Mouse (Mus musculus): ENCODE data around the gene Cyp27a1. TPM values are rescaled to one million over a fixed set of nuclear protein-coding genes. Genes with fewer than 3 reads are reported as not detected.

The Cyp27a1 gene
- polyA plus RNA-seq, 1 experiment from 2014 or later = 1.2 TPM

DNA sequence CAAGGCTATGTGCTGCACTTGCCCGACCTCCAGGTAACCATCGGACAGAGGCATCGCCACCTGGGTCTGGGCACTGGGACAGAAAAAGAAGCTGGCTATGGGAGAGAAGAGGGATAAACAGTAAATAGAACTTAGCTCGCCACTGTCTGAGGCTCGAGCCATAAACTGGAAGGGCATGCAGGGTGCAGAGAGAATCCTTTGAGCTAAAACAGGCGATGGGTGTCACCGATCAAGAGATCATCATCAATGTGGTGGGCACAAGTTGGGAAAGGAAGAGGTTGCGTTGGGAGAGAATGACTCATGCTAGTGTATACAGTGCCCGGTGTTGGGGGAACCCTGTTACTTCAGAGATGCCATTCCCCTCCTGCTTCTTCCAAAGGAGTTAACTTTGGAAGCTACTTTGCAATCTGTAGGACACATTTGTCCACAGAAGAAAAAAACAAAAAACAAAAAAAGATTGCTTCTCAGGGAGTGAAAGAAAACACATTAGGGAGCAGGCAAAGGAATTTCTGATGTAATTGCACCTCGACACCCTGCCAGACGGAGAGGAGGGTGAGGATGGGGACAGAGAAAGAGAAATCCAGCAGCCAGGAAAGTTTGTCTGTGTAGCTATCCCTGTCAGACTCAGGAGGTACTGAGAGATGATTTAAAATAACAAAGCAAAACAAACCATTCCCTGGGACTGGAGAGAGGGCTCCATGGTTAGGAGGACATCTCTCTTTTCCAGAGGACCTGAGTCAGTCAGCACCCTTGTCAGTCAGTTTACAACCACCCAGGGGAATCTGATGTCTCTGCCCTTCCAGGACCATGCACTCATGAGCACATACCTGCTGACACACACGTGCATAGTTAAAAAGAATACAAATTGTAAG lies 721 bp downstream of the Cyp27a1 start:
- peak overlapping the region; percentile 75 for H3K4me2 ChIP-seq (ENCODE audit: low read depth, low read length)
- peak overlapping the region; percentile 49 for H3K9ac ChIP-seq (replicated peaks; ENCODE audit: low read depth, low read length)
- WGBS = 22% methylated on average over 12 of the region's 12 CpGs
- H3K27ac ChIP-seq (ENCODE audit: low read depth, low read length) = no peak overlapping the region
- H3K4me1 ChIP-seq (ENCODE audit: control insufficient read depth, insufficient read depth, low read length) = peaks cover 7% of the 10 kb centered on the region; the same call in 1 of the 2 replicates
- ATAC-seq (ENCODE audit: low read depth) = no peak
- no peaks in the 10 kb centered on the region for H3K36me3 ChIP-seq (ENCODE audit: control insufficient read depth, insufficient read depth, low read length)
- no peaks in the 10 kb centered on the region for H3K27me3 ChIP-seq (ENCODE audit: control insufficient read depth, insufficient read depth, low read length)
- H3K9me3 ChIP-seq (ENCODE audit: control insufficient read depth, low read length) = no peaks in the 10 kb centered on the region
- peak overlapping the region; percentile 35 for H3K4me3 ChIP-seq (ENCODE audit: low read depth, low read length)

DNA sequence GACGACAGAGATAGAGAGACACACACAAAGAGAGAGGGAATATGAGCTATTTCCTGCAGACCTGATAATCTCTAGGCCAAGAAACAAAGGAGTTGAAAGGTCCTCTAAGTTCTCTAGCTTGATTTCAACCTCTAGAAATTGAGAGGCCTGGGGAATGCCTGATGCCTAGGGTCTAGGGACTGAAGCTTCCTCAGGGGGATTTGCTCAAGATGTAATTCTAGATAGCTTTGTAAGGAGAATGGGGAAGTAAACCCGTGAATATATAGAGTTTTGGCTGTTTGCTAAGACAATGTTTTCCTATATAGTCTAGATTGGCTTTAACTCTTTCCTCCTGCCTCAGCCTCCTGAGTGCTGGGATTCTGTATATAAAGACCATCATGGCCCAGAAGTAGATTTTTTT lies 1.6 kb downstream of the Cyp27a1 start:
- Histone ChIP-seq H3K9ac (replicated peaks; ENCODE audit: low read depth, low read length) (no peak overlapping the region), H3K9me3 (ENCODE audit: control insufficient read depth, low read length) (no peaks in the 10 kb centered on the region), H3K27ac (ENCODE audit: low read depth, low read length) (no peak overlapping the region), H3K36me3 (ENCODE audit: control insufficient read depth, insufficient read depth, low read length) (no peaks in the 10 kb centered on the region), H3K4me3 (ENCODE audit: low read depth, low read length) (no peak overlapping the region), H3K4me1 (ENCODE audit: control insufficient read depth, insufficient read depth, low read length) (peaks cover 7% of the 10 kb centered on the region; the same call in 1 of the 2 replicates), H3K27me3 (ENCODE audit: control insufficient read depth, insufficient read depth, low read length) (no peaks in the 10 kb centered on the region), H3K4me2 (ENCODE audit: low read depth, low read length) (no peak overlapping the region)
- ATAC-seq (ENCODE audit: low read depth) = no peak
- WGBS = 63% methylated on average over 2 of the region's 2 CpGs

DNA sequence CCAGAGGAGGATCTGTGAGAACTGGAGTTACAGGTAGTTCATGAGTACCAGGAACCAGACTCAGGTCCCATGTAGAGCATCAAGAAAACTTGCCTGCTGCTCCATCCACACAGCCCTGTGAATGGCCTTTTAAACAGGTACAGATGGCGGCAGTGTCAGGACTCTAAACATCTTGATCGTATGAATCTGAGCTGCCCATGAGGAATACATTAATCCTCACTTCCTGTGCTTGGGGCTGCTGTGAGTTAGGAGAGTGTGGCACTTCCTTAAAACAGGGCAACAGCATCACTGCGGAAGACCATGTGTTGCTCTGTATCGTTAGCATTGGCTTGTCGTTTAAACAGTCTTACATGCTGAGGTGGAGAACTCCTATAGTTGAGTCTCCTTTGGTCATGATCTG lies 2.1 kb downstream of the Cyp27a1 start:
- H3K9ac ChIP-seq (replicated peaks; ENCODE audit: low read depth, low read length) = no peak overlapping the region
- no peak overlapping the region for H3K4me3 ChIP-seq (ENCODE audit: low read depth, low read length)
- H3K27ac ChIP-seq (ENCODE audit: low read depth, low read length) = no peak overlapping the region
- H3K27me3 ChIP-seq (ENCODE audit: control insufficient read depth, insufficient read depth, low read length) = no peaks in the 10 kb centered on the region
- H3K4me1 ChIP-seq (ENCODE audit: control insufficient read depth, insufficient read depth, low read length) = peaks cover 7% of the 10 kb centered on the region; the same call in 1 of the 2 replicates
- WGBS = 79% methylated on average over 5 of the region's 5 CpGs
- H3K36me3 ChIP-seq (ENCODE audit: control insufficient read depth, insufficient read depth, low read length) = no peaks in the 10 kb centered on the region
- H3K4me2 ChIP-seq (ENCODE audit: low read depth, low read length) = no peak overlapping the region
- H3K9me3 ChIP-seq (ENCODE audit: control insufficient read depth, low read length) = no peaks in the 10 kb centered on the region
- ATAC-seq (ENCODE audit: low read depth) = no peak

DNA sequence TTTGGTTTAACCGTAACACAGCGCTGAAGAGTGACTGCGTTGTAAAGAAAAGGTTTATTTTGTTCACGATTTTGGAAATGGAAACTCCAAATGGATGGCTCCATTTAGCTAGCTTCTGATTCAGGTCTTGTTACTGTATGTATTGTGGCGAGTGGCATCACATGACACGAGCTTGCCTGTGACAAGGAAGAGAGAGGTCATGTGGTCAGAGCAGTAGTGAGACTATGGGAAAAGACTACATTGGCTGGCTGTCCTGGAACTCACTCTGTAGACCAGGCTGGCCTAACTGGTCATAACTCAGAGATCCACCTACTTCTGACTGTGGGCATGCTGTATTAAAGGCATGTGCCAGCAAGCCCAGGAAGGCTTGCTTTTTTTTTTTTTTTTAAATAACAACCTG lies 2.5 kb downstream of the Cyp27a1 start:
- no peak for ATAC-seq (ENCODE audit: low read depth)
- 89% methylated on average over 6 of the region's 6 CpGs for WGBS
- Histone ChIP-seq H3K27me3 (ENCODE audit: control insufficient read depth, insufficient read depth, low read length) (no peaks in the 10 kb centered on the region), H3K4me3 (ENCODE audit: low read depth, low read length) (no peak overlapping the region), H3K4me1 (ENCODE audit: control insufficient read depth, insufficient read depth, low read length) (peaks cover 7% of the 10 kb centered on the region; the same call in 1 of the 2 replicates), H3K27ac (ENCODE audit: low read depth, low read length) (no peak overlapping the region), H3K4me2 (ENCODE audit: low read depth, low read length) (no peak overlapping the region), H3K36me3 (ENCODE audit: control insufficient read depth, insufficient read depth, low read length) (no peaks in the 10 kb centered on the region), H3K9ac (replicated peaks; ENCODE audit: low read depth, low read length) (no peak overlapping the region), H3K9me3 (ENCODE audit: control insufficient read depth, low read length) (no peaks in the 10 kb centered on the region)

DNA sequence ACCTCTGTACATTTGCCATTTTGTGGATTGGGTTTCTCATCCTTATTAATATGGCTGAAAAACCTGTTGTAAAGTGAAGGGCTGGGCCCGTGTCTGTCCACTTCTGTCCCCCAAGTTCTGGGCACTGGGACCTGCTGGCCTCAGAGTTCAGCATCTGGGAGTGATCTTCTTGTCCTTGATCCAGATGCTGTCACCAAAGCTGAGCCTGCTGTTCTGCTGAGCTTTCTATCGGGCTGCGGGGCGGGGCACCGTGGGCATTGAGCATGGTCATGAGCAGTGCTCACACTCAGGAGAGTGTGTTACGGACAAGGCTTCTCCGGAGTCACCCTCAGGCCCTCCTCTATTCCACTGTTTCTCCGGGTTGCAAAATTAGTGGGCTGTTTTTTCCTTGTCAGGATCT lies 4.7 kb downstream of the Cyp27a1 start:
- H3K4me1 ChIP-seq (ENCODE audit: control insufficient read depth, insufficient read depth, low read length) = peaks cover 3% of the 10 kb centered on the region; the same call in 1 of the 2 replicates
- no peaks in the 10 kb centered on the region for H3K27me3 ChIP-seq (ENCODE audit: control insufficient read depth, insufficient read depth, low read length)
- no peak overlapping the region for H3K9ac ChIP-seq (replicated peaks; ENCODE audit: low read depth, low read length)
- H3K4me3 ChIP-seq (ENCODE audit: low read depth, low read length) = no peak overlapping the region
- WGBS = 92% methylated on average over 8 of the region's 8 CpGs
- no peak overlapping the region for H3K27ac ChIP-seq (ENCODE audit: low read depth, low read length)
- no peaks in the 10 kb centered on the region for H3K36me3 ChIP-seq (ENCODE audit: control insufficient read depth, insufficient read depth, low read length)
- no peak overlapping the region for H3K4me2 ChIP-seq (ENCODE audit: low read depth, low read length)
- no peaks in the 10 kb centered on the region for H3K9me3 ChIP-seq (ENCODE audit: control insufficient read depth, low read length)
- ATAC-seq (ENCODE audit: low read depth) = no peak

DNA sequence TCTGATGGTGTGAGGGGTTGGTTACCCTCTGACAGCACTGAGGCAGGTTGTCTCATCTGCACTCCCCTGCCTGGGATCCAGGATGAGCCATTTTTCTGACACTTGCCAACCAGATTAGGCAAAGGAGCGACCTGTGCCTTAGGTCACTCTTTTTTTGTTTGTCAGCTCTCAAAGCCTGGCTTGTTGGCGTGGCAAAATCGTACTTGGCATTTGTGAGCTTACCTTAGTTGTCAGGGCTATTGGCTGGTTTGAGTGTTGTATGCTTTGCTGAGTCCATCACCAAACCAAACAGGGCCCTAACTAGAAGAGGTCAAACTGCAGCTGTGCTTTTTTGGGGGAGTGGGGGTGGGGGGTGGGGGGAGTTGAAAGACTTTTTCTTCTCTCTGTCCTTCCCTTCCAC lies 5.9 kb downstream of the Cyp27a1 start:
- H3K36me3 ChIP-seq (ENCODE audit: control insufficient read depth, insufficient read depth, low read length) = no peaks in the 10 kb centered on the region
- no peak for ATAC-seq (ENCODE audit: low read depth)
- 67% methylated on average over 3 of the region's 3 CpGs for WGBS
- H3K4me2 ChIP-seq (ENCODE audit: low read depth, low read length) = no peak overlapping the region
- H3K9ac ChIP-seq (replicated peaks; ENCODE audit: low read depth, low read length) = no peak overlapping the region
- no peaks in the 10 kb centered on the region for H3K9me3 ChIP-seq (ENCODE audit: control insufficient read depth, low read length)
- no peaks in the 10 kb centered on the region for H3K27me3 ChIP-seq (ENCODE audit: control insufficient read depth, insufficient read depth, low read length)
- H3K27ac ChIP-seq (ENCODE audit: low read depth, low read length) = no peak overlapping the region
- no peak overlapping the region for H3K4me3 ChIP-seq (ENCODE audit: low read depth, low read length)
- no peaks in the 10 kb centered on the region for H3K4me1 ChIP-seq (ENCODE audit: control insufficient read depth, insufficient read depth, low read length)

DNA sequence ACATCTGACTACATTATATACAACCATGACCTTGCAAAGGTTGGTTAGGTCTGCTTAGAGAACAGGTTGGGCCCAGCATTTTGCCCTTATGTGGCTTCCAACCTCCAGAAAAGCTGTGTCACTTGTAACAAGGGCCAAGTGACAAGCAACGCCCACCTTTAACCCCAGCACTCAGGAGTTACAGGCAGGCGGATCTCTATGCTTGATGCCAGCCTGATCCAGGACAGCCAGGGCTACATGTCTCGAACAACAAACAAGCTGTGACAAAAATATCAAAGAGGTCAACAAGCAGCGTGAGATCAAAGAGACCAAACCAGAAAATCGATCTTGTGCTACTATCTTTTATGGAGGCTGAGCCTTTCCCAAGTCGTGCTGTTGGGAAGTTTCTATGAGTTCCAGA lies 8.3 kb downstream of the Cyp27a1 start:
- ATAC-seq (ENCODE audit: low read depth) = no peak

DNA sequence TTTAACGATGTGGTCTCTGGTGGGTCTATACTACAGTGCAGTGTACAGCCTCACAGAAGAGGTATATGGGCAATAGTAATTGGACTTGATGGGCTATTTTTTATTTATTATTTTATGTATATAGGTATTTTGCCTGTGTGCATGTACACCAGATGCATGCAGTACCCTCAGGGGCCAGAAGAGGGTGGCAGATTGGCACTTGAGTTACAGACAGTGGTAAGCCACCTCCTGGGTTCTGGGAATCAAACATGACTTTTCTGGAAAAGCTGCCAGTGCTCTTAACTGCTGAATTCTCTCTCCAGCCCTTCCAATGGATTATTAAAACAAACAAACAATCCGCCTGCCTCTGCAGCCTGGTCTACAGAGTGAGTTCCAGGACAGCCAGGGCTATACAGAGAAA lies 10.4 kb downstream of the Cyp27a1 start:
- 82% methylated on average over 2 of the region's 2 CpGs for WGBS
- Histone ChIP-seq H3K4me2 (ENCODE audit: low read depth, low read length) (no peak overlapping the region), H3K9ac (replicated peaks; ENCODE audit: low read depth, low read length) (no peak overlapping the region), H3K4me1 (ENCODE audit: control insufficient read depth, insufficient read depth, low read length) (no peaks in the 10 kb centered on the region), H3K27ac (ENCODE audit: low read depth, low read length) (no peak overlapping the region), H3K9me3 (ENCODE audit: control insufficient read depth, low read length) (no peaks in the 10 kb centered on the region), H3K36me3 (ENCODE audit: control insufficient read depth, insufficient read depth, low read length) (no peaks in the 10 kb centered on the region), H3K27me3 (ENCODE audit: control insufficient read depth, insufficient read depth, low read length) (no peaks in the 10 kb centered on the region), H3K4me3 (ENCODE audit: low read depth, low read length) (no peak overlapping the region)
- ATAC-seq (ENCODE audit: low read depth) = no peak

More for the DNA sequence above, 8.3 kb downstream of the Cyp27a1 start:
- Histone ChIP-seq H3K27me3 (ENCODE audit: control insufficient read depth, insufficient read depth, low read length) (no peaks in the 10 kb centered on the region), H3K9ac (replicated peaks; ENCODE audit: low read depth, low read length) (no peak overlapping the region), H3K36me3 (ENCODE audit: control insufficient read depth, insufficient read depth, low read length) (no peaks in the 10 kb centered on the region), H3K9me3 (ENCODE audit: control insufficient read depth, low read length) (no peaks in the 10 kb centered on the region), H3K27ac (ENCODE audit: low read depth, low read length) (no peak overlapping the region), H3K4me2 (ENCODE audit: low read depth, low read length) (no peak overlapping the region), H3K4me1 (ENCODE audit: control insufficient read depth, insufficient read depth, low read length) (no peaks in the 10 kb centered on the region), H3K4me3 (ENCODE audit: low read depth, low read length) (no peak overlapping the region)
- 80% methylated on average over 6 of the region's 6 CpGs for WGBS

DNA sequence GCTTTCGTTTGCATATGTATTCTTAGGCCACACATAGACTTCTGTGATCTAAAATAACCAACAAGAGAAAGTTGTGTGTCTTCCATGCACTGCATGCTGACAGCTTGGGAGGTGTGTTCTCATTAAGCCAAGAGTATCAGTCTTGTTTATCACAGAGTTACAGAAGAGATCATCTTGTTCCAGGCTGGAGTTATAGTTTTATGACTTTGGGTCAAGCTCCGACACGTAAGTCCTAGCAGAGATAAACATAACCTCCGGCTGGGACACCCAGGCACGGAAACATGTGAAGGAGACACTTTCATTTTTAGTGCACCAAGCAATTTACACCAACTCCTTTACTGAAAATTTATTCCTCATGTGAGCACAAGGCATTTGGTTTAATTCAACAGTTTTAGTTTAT lies 12.7 kb downstream of the Cyp27a1 start:
- no peak overlapping the region for H3K27ac ChIP-seq (ENCODE audit: low read depth, low read length)
- H3K27me3 ChIP-seq (ENCODE audit: control insufficient read depth, insufficient read depth, low read length) = no peaks in the 10 kb centered on the region
- 81% methylated on average over 5 of the region's 5 CpGs for WGBS
- no peak for ATAC-seq (ENCODE audit: low read depth)
- no peak overlapping the region for H3K9ac ChIP-seq (replicated peaks; ENCODE audit: low read depth, low read length)
- H3K4me2 ChIP-seq (ENCODE audit: low read depth, low read length) = no peak overlapping the region
- H3K4me3 ChIP-seq (ENCODE audit: low read depth, low read length) = no peak overlapping the region
- H3K36me3 ChIP-seq (ENCODE audit: control insufficient read depth, insufficient read depth, low read length) = no peaks in the 10 kb centered on the region
- H3K9me3 ChIP-seq (ENCODE audit: control insufficient read depth, low read length) = no peaks in the 10 kb centered on the region
- no peaks in the 10 kb centered on the region for H3K4me1 ChIP-seq (ENCODE audit: control insufficient read depth, insufficient read depth, low read length)
